In genomic region chr16:3829727-3830126, GRCm38 (mm10) we compare ENCODE assay signal across 24 mouse cellular contexts. TPM values are rescaled to one million over a fixed set of nuclear protein-coding genes. Genes with fewer than 3 reads are reported as not detected.
A peak's percentile ranks its signal among the peaks of the same experiment; 100 is the strongest.
DNase-seq lines count a peak whose midpoint lies in the region; ATAC-seq lines count a peak whose summit lies in the region.
"Had no signal": no experiment of that assay in that cellular context is flagged by ENCODE, and none has a peak within 500 bp of the region (broad histone marks: within the 10 kb centered on the region; RNA-seq: fewer than 3 reads in every experiment).

No protein-coding gene starts in this region.

- ATAC-seq in megakaryocyte, adult 5-6 weeks (ENCODE audit: poor library complexity, severe bottlenecking), result peak; percentile 54
- ATAC-seq: activated CD4-positive, CD25-positive, alpha-beta regulatory T cell, adult 4 months; forebrain, embryonic 15.5 days; hindbrain, postnatal 0 days; inflammation-experienced regulatory T-cells, adult 6 months; intestine, embryonic 16.5 days had no signal

- DNase-seq in A20 (ENCODE audit: low read depth, low spot score), result peak; percentile 37
- peak; percentile 33 for DNase-seq in MEL-GATA-1-ER (ENCODE audit: extremely low read depth, low read depth)
- DNase-seq in cerebellum, postnatal 36 days, result no peak
- DNase-seq in ovary, postnatal 14 days (ENCODE audit: low spot score), result no peak
- no peak for DNase-seq in left cerebral cortex, postnatal 25 days (ENCODE audit: low spot score in 2 of 2)
- DNase-seq: adrenal gland, adult 8-10 months; adrenal gland, postnatal 25 days; B cell, adult 2 months; cerebellum, adult 11-12 months; cerebellum, adult 8-10 months; cerebellum, postnatal 10 days; gastrocnemius, postnatal 10 days; gastrocnemius, postnatal 36 days; heart, adult 18-20 months; heart, postnatal 10 days; heart, postnatal 4 days had no signal

- intact Hi-C loops in left cerebral cortex, postnatal 25 days (cut with DNase I), result no loop called here

RNA-seq across cellular contexts. Expression of gene Olfr15, which starts 1.0 kb away (rescaled TPM):
- not detected in 2 replicates for total RNA-seq in megakaryocyte, adult 5-6 weeks (2015)
- not detected in 2 replicates for total RNA-seq in megakaryocyte, adult 5-6 weeks (2017)
- not detected for total RNA-seq in left cerebral cortex, postnatal 25 days (2021)
- total RNA-seq: adrenal gland, adult 8-10 months; adrenal gland, postnatal 25 days; CH12.LX; gastrocnemius, adult 18-20 months; gastrocnemius, postnatal 10 days; gastrocnemius, postnatal 36 days; heart, adult 18-20 months; heart, postnatal 10 days; heart, postnatal 4 days; hindbrain, postnatal 0 days had no signal

RNA-seq across cellular contexts. Expression of gene Zfp174, which starts 17.3 kb away (rescaled TPM):
- 0.21 and 0.74 TPM in 2 replicates for total RNA-seq in megakaryocyte, adult 5-6 weeks (2015)
- total RNA-seq in megakaryocyte, adult 5-6 weeks (2017), result 0.20 and 0.22 TPM in 2 replicates
- total RNA-seq in left cerebral cortex, postnatal 25 days (2021), result 1 to 10 TPM; 4.7 to 5.0 TPM

RNA-seq across cellular contexts. Expression of gene Naa60, which starts 42.4 kb away (rescaled TPM):
- total RNA-seq in megakaryocyte, adult 5-6 weeks (2015), result 157 and 163 TPM in 2 replicates
- 61.0 and 64.2 TPM in 2 replicates for total RNA-seq in megakaryocyte, adult 5-6 weeks (2017)
- 100 to 1,000 TPM; 126 to 140 TPM for total RNA-seq in left cerebral cortex, postnatal 25 days (2021)

RNA-seq across cellular contexts. Expression of gene Zfp597, which starts 54.6 kb away (rescaled TPM):
- total RNA-seq in megakaryocyte, adult 5-6 weeks (2015), result 9.9 and 11.0 TPM in 2 replicates
- total RNA-seq in megakaryocyte, adult 5-6 weeks (2017), result 20.8 and 22.5 TPM in 2 replicates
- 10 to 100 TPM; 23.8 to 24.5 TPM for total RNA-seq in left cerebral cortex, postnatal 25 days (2021)

RNA-seq across cellular contexts. Expression of gene Gm20695, which starts 54.7 kb away (rescaled TPM):
- total RNA-seq in megakaryocyte, adult 5-6 weeks (2015), result not detected in 2 replicates
- 0.98 and 1.3 TPM in 2 replicates for total RNA-seq in megakaryocyte, adult 5-6 weeks (2017)
- under 1 TPM in 1 of 2 experiments, not detected in 1; 0.41 TPM for total RNA-seq in left cerebral cortex, postnatal 25 days (2021)
- total RNA-seq: gastrocnemius, adult 18-20 months; gastrocnemius, postnatal 36 days; heart, adult 18-20 months; heart, postnatal 10 days had no signal

Comparison
In these comparisons a context has a peak if more than half of its experiments do, and no peak if none do; other contexts are left out.
1. DNase-seq: peak in A20 (single experiment) and MEL-GATA-1-ER (single experiment); none in cerebellum, postnatal 36 days (0 of 2), ovary, postnatal 14 days (single experiment) and left cerebral cortex, postnatal 25 days (0 of 2).